Mouse (Mus musculus) neural tube, embryonic 15.5 days (tissue): ENCODE measurements at regions not wholly inside any gene's neighbourhood (a gene's known extent, or its start where the extent isn't known, plus 50 kb on each side); places are given as distances from the start of the nearest gene placed in this dataset.

ENCODE experiments used
- ATAC-seq: fragments of 200-750 bp; cut with Nextera tagmentation; 2 replicates; pipeline ENCODE4 v1.8.0; 2017; ENCODE audit warnings: mild to moderate bottlenecking, moderate TSS enrichment, moderate library complexity; ENCODE audit not compliant: low FRiP score
- H3K27ac ChIP-seq: fragments of 300-500 bp; sonication (generic); replicated peaks from 2 replicates; pipeline ENCODE4 v1.5.1; 2015; ENCODE audit warnings: mild to moderate bottlenecking, inconsistent platforms
- H3K27me3 ChIP-seq: fragments of 300-500 bp; sonication (generic); replicated peaks from 2 replicates; pipeline ENCODE4 v1.6.1; 2015; ENCODE audit warnings: inconsistent platforms
- H3K36me3 ChIP-seq: fragments of 300-500 bp; sonication (generic); 2 replicates; pipeline ENCODE4 v1.6.1; 2015; ENCODE audit warnings: inconsistent platforms
- H3K4me1 ChIP-seq: fragments of 300-500 bp; sonication (generic); 2 replicates; pipeline ENCODE4 v1.6.1; 2015; ENCODE audit warnings: inconsistent platforms
- H3K4me2 ChIP-seq: fragments of 300-500 bp; sonication (generic); 2 replicates; pipeline ENCODE4 v1.6.1; 2015; ENCODE audit warnings: inconsistent platforms, mild to moderate bottlenecking, moderate library complexity
- H3K4me3 ChIP-seq: fragments of 300-500 bp; sonication (generic); replicated peaks from 2 replicates; pipeline ENCODE4 v1.5.1; 2015; ENCODE audit warnings: mild to moderate bottlenecking, inconsistent platforms
- H3K9ac ChIP-seq: fragments of 300-500 bp; sonication (generic); replicated peaks from 2 replicates; pipeline ENCODE4 v1.6.1; 2015; ENCODE audit warnings: mild to moderate bottlenecking, inconsistent platforms
- H3K9me3 ChIP-seq: fragments of 300-500 bp; sonication (generic); replicated peaks from 2 replicates; pipeline ENCODE4 v1.6.1; 2016; ENCODE audit warnings: inconsistent platforms
- WGBS: fragments of 180-500 bp; shearing (Covaris S2); methylation state at CpG from one replicate; pipeline ENCODE4 v1.1.7; 2015; ENCODE audit warnings: mixed read lengths; 5-methylcytosine and 5-hydroxymethylcytosine counted together

DNA sequence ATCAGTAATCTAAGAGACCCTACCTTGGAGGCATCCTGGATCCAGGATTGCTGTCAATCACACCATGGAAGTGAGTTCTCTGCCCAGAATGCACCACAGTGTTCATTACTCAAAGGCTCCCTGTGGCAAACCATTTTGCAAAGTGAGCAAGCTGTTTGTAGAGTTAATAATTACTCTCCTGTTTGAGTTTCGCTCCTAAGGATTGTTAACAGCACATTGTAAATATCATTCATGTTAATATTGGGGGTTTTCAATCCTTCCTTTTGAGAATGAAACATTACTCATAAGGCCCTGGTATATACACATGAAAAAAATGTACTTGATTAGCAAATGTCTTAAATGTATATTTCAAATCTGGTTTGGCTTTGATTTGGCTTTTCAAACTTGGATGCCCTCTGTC lies 58.1 kb upstream of the Clstn2 start:
- Histone ChIP-seq H3K36me3 (no peaks in the 10 kb centered on the region), H3K27ac (no peak overlapping the region), H3K27me3 (no peaks in the 10 kb centered on the region), H3K9ac (no peak overlapping the region), H3K4me1 (0 out of 2 replicates have a peak, but pooled peaks cover 7% of the 10 kb centered on the region), H3K9me3 (no peaks in the 10 kb centered on the region), H3K4me3 (no peak overlapping the region), H3K4me2 (no peak overlapping the region)
- no peak for ATAC-seq
- 76% methylated on average over 1 of the region's 1 CpGs for WGBS

DNA sequence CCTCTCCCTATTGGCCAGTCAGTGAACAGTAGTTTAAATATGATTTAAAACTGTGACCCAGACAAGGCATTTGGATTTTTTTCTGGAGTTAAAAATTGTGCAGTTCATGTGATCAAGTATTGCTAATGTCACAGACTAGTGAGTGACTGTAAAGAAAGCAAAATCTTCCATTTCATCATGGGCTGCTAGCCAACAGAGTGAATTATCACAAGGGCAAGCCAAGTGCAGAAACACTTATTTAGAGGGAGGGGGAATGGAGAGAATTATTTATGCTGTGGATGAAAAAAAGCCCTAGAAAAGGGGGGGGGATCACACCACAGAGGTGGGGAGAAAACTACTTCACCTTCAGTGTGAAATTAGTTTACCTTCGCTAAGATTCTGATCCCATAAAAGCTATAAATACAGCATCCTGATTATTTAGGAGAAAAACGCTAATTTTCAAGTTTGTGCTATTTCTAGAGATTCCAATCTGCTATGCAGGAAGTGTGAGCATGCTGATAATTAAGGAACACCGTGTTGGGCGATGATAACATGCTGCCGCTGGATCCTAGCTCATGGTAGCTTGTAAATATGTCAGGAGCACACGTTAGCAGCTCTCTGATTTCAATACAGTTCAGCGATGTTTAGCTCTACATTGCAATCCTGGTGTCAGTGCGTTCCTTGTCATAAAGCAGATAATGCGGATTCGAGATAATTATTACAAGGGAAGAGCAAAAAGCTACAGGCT lies 62.2 kb upstream of the Clstn2 start:
- Histone ChIP-seq H3K36me3 (no peaks in the 10 kb centered on the region), H3K27me3 (no peaks in the 10 kb centered on the region), H3K4me1 (0 out of 2 replicates have a peak, but pooled peaks cover 7% of the 10 kb centered on the region), H3K9ac (no peak overlapping the region), H3K4me2 (no peak overlapping the region), H3K4me3 (no peak overlapping the region), H3K9me3 (no peaks in the 10 kb centered on the region), H3K27ac (no peak overlapping the region)
- ATAC-seq: no peak
- 56% methylated on average over 10 of the region's 10 CpGs for WGBS

DNA sequence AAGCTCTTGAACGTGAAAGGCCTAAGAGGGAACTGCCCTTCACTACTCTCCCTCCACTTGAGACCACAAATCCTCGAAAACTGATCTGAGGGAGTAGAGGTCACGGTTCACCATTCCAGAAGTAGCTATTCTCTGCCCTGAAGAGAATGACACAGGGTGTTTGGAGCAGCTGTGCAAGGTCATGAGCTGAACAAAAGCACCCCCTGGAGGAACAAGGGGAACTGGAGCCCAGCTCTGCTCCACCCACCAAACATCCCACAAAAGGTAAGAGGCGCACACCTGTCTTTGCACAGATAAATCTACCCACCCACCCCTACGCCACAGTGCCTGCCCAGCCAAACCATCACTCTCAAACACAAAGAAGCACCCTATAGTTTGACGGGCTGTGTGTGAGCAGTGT lies 90.4 kb upstream of the Clstn2 start:
- 49% methylated on average over 6 of the region's 6 CpGs for WGBS
- no peak overlapping the region for H3K27ac ChIP-seq

DNA sequence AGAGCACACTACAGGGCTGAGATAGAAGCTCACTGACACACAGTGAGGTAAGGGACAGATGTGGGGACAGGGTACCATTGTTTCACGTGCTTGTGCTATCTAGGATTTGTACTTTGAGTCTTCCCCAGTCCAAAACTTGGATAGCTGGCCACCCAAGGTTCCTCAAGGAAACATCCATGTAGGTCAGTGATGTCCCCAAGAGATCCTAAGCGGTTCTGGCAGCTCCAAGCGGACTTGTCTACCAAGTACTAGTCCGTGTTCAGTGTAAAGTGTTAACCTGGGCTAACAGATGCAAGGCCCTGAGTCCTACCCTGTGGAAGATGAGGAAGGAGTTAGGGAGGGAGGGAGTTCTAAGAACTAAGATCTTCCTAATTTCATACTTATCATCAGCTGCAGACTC lies 96.6 kb upstream of the Clstn2 start:
- no peak for ATAC-seq
- H3K27me3 ChIP-seq: no peaks in the 10 kb centered on the region
- H3K27ac ChIP-seq: no peak overlapping the region
- no peaks in the 10 kb centered on the region for H3K9me3 ChIP-seq
- H3K36me3 ChIP-seq: no peaks in the 10 kb centered on the region
- WGBS: 91% methylated on average over 4 of the region's 4 CpGs
- H3K9ac ChIP-seq: no peak overlapping the region
- H3K4me2 ChIP-seq: no peak overlapping the region
- no peaks in the 10 kb centered on the region for H3K4me1 ChIP-seq
- no peak overlapping the region for H3K4me3 ChIP-seq

More for the DNA sequence above, 90.4 kb upstream of the Clstn2 start:
- Histone ChIP-seq H3K36me3 (no peaks in the 10 kb centered on the region), H3K4me2 (no peak overlapping the region), H3K4me1 (no peaks in the 10 kb centered on the region), H3K27me3 (no peaks in the 10 kb centered on the region), H3K9ac (no peak overlapping the region), H3K9me3 (no peaks in the 10 kb centered on the region), H3K4me3 (no peak overlapping the region)
- no peak for ATAC-seq

DNA sequence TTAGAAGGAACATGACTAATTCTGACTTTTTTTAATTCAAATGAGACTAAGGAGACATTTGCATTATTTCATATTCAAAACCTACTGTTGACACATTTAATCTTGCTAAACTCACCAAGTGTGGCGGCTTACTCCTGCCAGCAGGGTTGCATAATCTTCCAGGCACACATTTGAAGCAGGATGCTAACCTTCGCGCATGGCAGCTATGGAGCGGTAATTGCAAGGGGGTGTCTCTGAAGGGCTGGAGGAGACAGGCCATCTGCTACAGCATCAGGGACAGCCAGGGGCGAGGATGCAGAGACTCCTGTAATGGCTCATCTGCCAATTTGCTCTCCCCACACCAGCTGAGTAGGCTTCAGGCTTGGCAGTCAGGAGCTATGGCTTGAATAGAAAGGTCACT lies 97.9 kb upstream of the Clstn2 start:
- 77% methylated on average over 5 of the region's 5 CpGs for WGBS
- Histone ChIP-seq H3K9ac (no peak overlapping the region), H3K4me3 (no peak overlapping the region), H3K4me2 (no peak overlapping the region), H3K27ac (no peak overlapping the region), H3K4me1 (no peaks in the 10 kb centered on the region), H3K9me3 (no peaks in the 10 kb centered on the region), H3K36me3 (no peaks in the 10 kb centered on the region), H3K27me3 (no peaks in the 10 kb centered on the region)
- ATAC-seq: no peak

DNA sequence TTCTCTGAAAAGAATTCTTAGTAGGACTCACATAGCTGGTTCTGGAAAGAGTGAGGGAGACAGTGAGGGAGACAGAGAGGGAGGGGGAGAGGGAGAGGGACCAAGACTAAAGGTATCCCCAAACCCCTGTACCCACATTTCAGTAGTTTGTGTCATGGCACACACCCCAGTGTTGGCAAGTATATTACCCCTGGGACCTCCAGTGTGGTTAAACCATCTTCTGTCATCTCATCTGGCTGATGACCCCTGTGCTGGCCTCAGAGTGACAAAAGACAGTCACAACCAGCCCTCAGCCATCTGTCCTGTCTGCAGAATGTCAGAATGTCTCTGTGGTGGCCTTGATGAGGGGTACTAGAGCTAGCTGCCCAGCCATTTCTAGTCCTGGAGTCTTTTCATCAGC lies 107.6 kb upstream of the Clstn2 start:
- Histone ChIP-seq H3K9ac (no peak overlapping the region), H3K4me3 (no peak overlapping the region), H3K27ac (no peak overlapping the region), H3K9me3 (no peaks in the 10 kb centered on the region), H3K27me3 (no peaks in the 10 kb centered on the region), H3K36me3 (no peaks in the 10 kb centered on the region), H3K4me1 (no peaks in the 10 kb centered on the region), H3K4me2 (no peak overlapping the region)
- ATAC-seq: no peak

DNA sequence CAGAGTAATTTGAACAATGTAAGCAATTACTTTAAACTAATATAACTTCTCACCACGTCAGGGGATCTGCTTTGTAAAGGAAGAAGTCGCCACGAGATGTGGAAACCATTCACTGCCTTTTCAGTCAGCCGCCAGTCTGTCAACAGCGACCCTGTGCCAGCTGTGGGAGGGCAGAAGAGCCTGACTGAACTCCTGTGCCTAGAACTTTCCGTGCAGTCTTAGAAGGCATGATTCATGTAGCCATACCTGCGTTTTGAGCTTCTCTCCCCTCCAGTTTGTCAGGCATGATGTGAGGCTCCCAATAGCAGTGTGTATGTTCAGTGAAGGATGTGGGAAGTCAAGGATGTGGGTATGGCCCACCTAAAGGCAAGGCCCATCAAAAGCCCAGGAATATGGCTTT lies 109.1 kb upstream of the Clstn2 start:
- H3K4me3 ChIP-seq: no peak overlapping the region
- ATAC-seq: no peak
- H3K9ac ChIP-seq: no peak overlapping the region

DNA sequence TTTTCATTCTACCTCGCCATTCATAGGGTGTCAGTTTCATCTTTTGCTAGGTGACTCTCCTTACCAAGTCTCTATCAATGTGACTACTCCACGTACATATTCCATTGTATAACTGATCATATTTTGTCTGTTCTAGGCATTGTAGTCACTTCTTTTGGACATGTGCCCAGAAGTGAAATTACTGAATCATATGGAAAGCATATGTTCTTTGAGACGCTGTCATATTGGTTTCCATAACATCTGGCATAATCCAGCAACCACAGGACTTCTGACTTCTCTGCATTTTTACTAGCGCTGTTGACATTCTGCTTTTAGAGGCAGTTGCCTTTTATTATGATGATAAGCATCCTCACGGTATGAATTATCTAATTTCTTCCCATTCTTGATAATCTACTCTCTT lies 113.9 kb upstream of the Clstn2 start:
- H3K9me3 ChIP-seq: no peaks in the 10 kb centered on the region
- H3K4me3 ChIP-seq: no peak overlapping the region
- H3K4me2 ChIP-seq: no peak overlapping the region
- no peak overlapping the region for H3K9ac ChIP-seq
- ATAC-seq: no peak
- H3K36me3 ChIP-seq: no peaks in the 10 kb centered on the region
- no peak overlapping the region for H3K27ac ChIP-seq
- no peaks in the 10 kb centered on the region for H3K27me3 ChIP-seq
- H3K4me1 ChIP-seq: no peaks in the 10 kb centered on the region
- WGBS: 85% methylated on average over 5 of the region's 5 CpGs

More for the DNA sequence above, 109.1 kb upstream of the Clstn2 start:
- Histone ChIP-seq H3K27ac (no peak overlapping the region), H3K4me2 (no peak overlapping the region), H3K27me3 (no peaks in the 10 kb centered on the region), H3K9me3 (no peaks in the 10 kb centered on the region), H3K4me1 (no peaks in the 10 kb centered on the region), H3K36me3 (no peaks in the 10 kb centered on the region)
- WGBS: 56% methylated on average over 7 of the region's 7 CpGs

DNA sequence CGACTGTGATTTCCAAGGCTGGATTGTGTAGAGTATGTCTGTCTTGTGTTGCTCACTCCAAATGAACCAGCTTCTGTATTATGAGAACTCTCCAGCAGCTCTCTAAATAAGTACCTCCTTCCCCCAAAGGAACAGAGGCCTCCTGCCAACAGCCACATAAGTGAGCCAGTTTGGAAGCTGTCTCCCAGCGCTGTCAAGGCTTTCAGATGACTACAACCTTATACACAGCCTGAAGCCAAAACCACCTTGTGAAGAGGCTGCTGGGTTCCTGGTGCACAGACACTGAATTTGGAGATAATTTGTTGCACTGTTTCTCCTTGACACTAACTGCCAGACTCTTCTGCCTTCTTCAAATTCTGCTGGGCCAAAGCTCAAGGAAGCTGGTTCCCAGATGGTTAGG lies 125.4 kb upstream of the Clstn2 start:
- Histone ChIP-seq H3K4me2 (no peak overlapping the region), H3K9ac (no peak overlapping the region), H3K4me1 (no peaks in the 10 kb centered on the region), H3K4me3 (no peak overlapping the region), H3K27me3 (no peaks in the 10 kb centered on the region), H3K27ac (no peak overlapping the region), H3K36me3 (no peaks in the 10 kb centered on the region), H3K9me3 (no peaks in the 10 kb centered on the region)
- no peak for ATAC-seq
- WGBS: 90% methylated on average over 2 of the region's 2 CpGs

DNA sequence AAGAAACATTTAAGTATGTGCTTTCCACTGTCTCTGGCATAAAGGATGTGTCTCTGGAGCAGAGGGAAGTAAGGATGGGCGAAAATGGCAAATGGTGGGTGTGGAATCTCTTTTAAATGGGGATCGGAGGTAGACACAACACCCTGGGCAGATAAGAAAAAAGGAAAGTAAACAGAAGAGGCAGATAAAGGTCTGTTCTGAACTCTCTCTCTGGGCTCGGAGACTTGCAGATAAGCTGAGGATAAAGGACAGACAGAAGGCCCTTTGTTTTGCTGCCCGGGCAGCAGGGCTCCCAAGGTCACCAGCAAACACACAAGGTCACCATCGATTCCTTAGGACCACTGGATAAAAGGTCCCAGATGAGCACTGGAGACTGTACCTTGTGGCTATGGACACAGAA lies 122.7 kb upstream of the Nmnat3 start:
- Histone ChIP-seq H3K27me3 (no peaks in the 10 kb centered on the region), H3K4me1 (no peaks in the 10 kb centered on the region), H3K9ac (no peak overlapping the region), H3K4me2 (no peak overlapping the region), H3K4me3 (no peak overlapping the region), H3K27ac (no peak overlapping the region), H3K36me3 (no peaks in the 10 kb centered on the region), H3K9me3 (no peaks in the 10 kb centered on the region)
- 38% methylated on average over 5 of the region's 5 CpGs for WGBS
- ATAC-seq: no peak

DNA sequence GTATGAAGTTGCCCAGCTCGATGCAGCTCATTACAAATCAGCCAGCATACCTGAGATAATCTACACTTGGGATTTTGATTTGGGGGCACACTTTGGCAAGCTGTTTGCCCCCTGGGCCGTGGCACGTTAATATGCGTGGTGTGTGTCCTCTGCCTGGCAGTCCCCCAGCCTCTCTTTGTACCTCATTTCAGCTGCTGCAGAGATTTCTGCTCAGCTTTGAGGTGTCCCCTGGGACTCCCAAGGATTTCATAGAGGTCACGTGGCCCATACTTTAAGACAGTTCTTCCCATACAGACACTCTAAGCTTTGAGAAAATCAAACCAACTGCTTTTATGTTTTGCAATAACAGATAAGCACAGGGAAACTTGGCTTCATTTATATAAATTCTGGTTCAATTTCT lies 113.2 kb upstream of the Nmnat3 start:
- ATAC-seq: no peak
- no peaks in the 10 kb centered on the region for H3K36me3 ChIP-seq
- H3K9ac ChIP-seq: no peak overlapping the region
- peaks cover 22% of the 10 kb centered on the region for H3K4me1 ChIP-seq
- no peak overlapping the region for H3K4me3 ChIP-seq
- no peak overlapping the region for H3K27ac ChIP-seq
- WGBS: 37% methylated on average over 5 of the region's 5 CpGs
- no peaks in the 10 kb centered on the region for H3K27me3 ChIP-seq
- no peak overlapping the region for H3K4me2 ChIP-seq
- H3K9me3 ChIP-seq: no peaks in the 10 kb centered on the region

DNA sequence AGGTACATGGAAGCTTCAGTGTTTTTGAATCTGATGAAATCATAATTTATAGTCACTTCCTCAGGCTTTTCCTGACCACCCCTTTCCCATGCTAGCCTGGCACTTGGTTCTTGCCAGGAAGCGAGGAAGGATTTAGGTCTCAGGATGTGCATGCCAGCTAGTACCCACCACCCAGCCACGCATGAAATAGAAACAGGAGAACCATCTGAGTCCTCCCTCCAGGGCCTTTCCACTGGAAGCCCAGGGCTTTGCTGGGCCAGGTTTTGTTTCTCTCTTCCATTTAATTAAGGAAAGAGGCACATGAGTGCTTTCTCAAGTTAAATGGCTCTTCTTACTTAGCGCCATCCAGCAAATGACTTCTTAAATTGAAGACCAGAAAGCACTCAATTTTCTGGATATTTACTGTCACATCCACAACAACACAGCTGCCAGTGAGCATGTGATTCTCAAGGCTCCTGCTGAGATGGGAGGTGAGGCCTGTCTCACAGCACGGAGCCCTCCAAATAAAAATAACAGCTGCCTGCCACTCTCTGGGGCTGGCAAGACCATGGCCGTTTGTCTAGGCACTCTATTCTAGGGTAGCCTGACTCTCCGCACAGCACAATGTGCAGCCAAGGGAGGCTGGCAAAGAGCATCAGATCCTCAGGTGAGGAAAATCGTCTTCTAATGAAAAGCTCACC lies 110.4 kb upstream of the Nmnat3 start:
- Histone ChIP-seq H3K27me3 (no peaks in the 10 kb centered on the region), H3K27ac (no peak overlapping the region; the same call in 1 of the 2 replicates), H3K9ac (no peak overlapping the region), H3K36me3 (no peaks in the 10 kb centered on the region), H3K4me1 (peaks cover 26% of the 10 kb centered on the region), H3K4me3 (no peak overlapping the region), H3K9me3 (no peaks in the 10 kb centered on the region), H3K4me2 (no peak overlapping the region)
- ATAC-seq: no peak
- 41% methylated on average over 7 of the region's 7 CpGs for WGBS
